Mouse (Mus musculus): Measurements from ENCODE around the gene Ankrd13b. TPM values are rescaled to one million over a fixed set of nuclear protein-coding genes. Genes with fewer than 3 reads are reported as not detected.

The Ankrd13b gene
- polyA plus RNA-seq, 1 experiment from 2014 or later, result 3.5 TPM

GRCm38 (mm10) chr11:77483510-77484255, 5.8 kb downstream of the Ankrd13b start:
- no peak overlapping the region for H3K27ac ChIP-seq
- H3K27me3 ChIP-seq (ENCODE audit: insufficient read depth, poor library complexity, severe bottlenecking), result no peaks in the 10 kb centered on the region
- no peak for DNase-seq (ENCODE audit: low spot score)
- no peaks in the 10 kb centered on the region for H3K9me3 ChIP-seq
- H3K36me3 ChIP-seq, result no peaks in the 10 kb centered on the region
- H3K4me1 ChIP-seq, result peaks cover 34% of the 10 kb centered on the region
- H3K4me3 ChIP-seq, result no peak overlapping the region
- WGBS, result 27% methylated on average over 11 of the region's 11 CpGs

GRCm38 (mm10) chr11:77483043-77483442, 6.4 kb downstream of the Ankrd13b start:
- no peaks in the 10 kb centered on the region for H3K36me3 ChIP-seq
- H3K4me3 ChIP-seq, result no peak overlapping the region
- H3K27ac ChIP-seq, result no peak overlapping the region
- 52% methylated on average over 3 of the region's 3 CpGs for WGBS
- no peaks in the 10 kb centered on the region for H3K27me3 ChIP-seq (ENCODE audit: insufficient read depth, poor library complexity, severe bottlenecking)
- no peaks in the 10 kb centered on the region for H3K9me3 ChIP-seq
- DNase-seq (ENCODE audit: low spot score), result no peak
- H3K4me1 ChIP-seq, result peaks cover 28% of the 10 kb centered on the region

GRCm38 (mm10) chr11:77476895-77477294, 12.6 kb downstream of the Ankrd13b start:
- H3K4me1 ChIP-seq, result peaks cover 2% of the 10 kb centered on the region
- peaks cover 19% of the 10 kb centered on the region for H3K36me3 ChIP-seq
- WGBS, result 85% methylated on average over 6 of the region's 6 CpGs
- no peak overlapping the region for H3K27ac ChIP-seq
- no peak for DNase-seq (ENCODE audit: low spot score)
- no peak overlapping the region for H3K4me3 ChIP-seq
- H3K9me3 ChIP-seq, result no peaks in the 10 kb centered on the region
- peaks cover 17% of the 10 kb centered on the region; the same call in 1 of the 2 replicates for H3K27me3 ChIP-seq (ENCODE audit: insufficient read depth, poor library complexity, severe bottlenecking)

GRCm38 (mm10) chr11:77476216-77476615, 13.3 kb downstream of the Ankrd13b start:
- Histone ChIP-seq H3K27ac (no peak overlapping the region), H3K27me3 (ENCODE audit: insufficient read depth, poor library complexity, severe bottlenecking) (peaks cover 23% of the 10 kb centered on the region; the same call in 1 of the 2 replicates), H3K9me3 (no peaks in the 10 kb centered on the region), H3K4me1 (peaks cover 8% of the 10 kb centered on the region), H3K4me3 (no peak overlapping the region), H3K36me3 (peaks cover 26% of the 10 kb centered on the region)
- WGBS, result 91% methylated on average over 14 of the region's 14 CpGs
- peak; percentile 73 for DNase-seq (ENCODE audit: low spot score)

GRCm38 (mm10) chr11:77472775-77473174, 16.7 kb downstream of the Ankrd13b start:
- Histone ChIP-seq H3K9me3 (no peaks in the 10 kb centered on the region), H3K27ac (no peak overlapping the region), H3K4me3 (no peak overlapping the region), H3K4me1 (peaks cover 12% of the 10 kb centered on the region), H3K27me3 (ENCODE audit: insufficient read depth, poor library complexity, severe bottlenecking) (peaks cover 57% of the 10 kb centered on the region), H3K36me3 (peaks cover 46% of the 10 kb centered on the region)
- no peak for DNase-seq (ENCODE audit: low spot score)
- WGBS, result 83% methylated on average over 16 of the region's 16 CpGs

- DNase-seq (ENCODE audit: low spot score), result no peak
- Histone ChIP-seq H3K4me3 (no peak overlapping the region), H3K4me1 (peaks cover 23% of the 10 kb centered on the region), H3K27me3 (ENCODE audit: insufficient read depth, poor library complexity, severe bottlenecking) (peaks cover 66% of the 10 kb centered on the region), H3K9me3 (no peaks in the 10 kb centered on the region), H3K27ac (no peak overlapping the region), H3K36me3 (peaks cover 44% of the 10 kb centered on the region)
- 66% methylated on average over 29 of the region's 29 CpGs for WGBS
Observed at GRCm38 (mm10) chr11:77471407-77471806, 18.1 kb downstream of the Ankrd13b start.

GRCm38 (mm10) chr11:77468397-77468796, 21.1 kb downstream of the Ankrd13b start:
- Histone ChIP-seq H3K36me3 (peaks cover 43% of the 10 kb centered on the region), H3K27me3 (ENCODE audit: insufficient read depth, poor library complexity, severe bottlenecking) (peaks cover 96% of the 10 kb centered on the region), H3K4me3 (no peak overlapping the region), H3K27ac (no peak overlapping the region), H3K9me3 (no peaks in the 10 kb centered on the region), H3K4me1 (peaks cover 49% of the 10 kb centered on the region)
- DNase-seq (ENCODE audit: low spot score), result no peak
- 84% methylated on average over 9 of the region's 9 CpGs for WGBS

GRCm38 (mm10) chr11:77467784-77468183, 21.7 kb downstream of the Ankrd13b start:
- H3K4me3 ChIP-seq, result peak overlapping the region; percentile 38
- peaks cover 39% of the 10 kb centered on the region for H3K36me3 ChIP-seq

GRCm38 (mm10) chr11:77467157-77467556, 22.3 kb downstream of the Ankrd13b start:
- peaks cover 33% of the 10 kb centered on the region for H3K36me3 ChIP-seq
- no peak for DNase-seq (ENCODE audit: low spot score)
- no peaks in the 10 kb centered on the region for H3K9me3 ChIP-seq
- H3K4me1 ChIP-seq, result peaks cover 62% of the 10 kb centered on the region
- H3K4me3 ChIP-seq, result peak overlapping the region; percentile 38
- peaks cover 99% of the 10 kb centered on the region for H3K27me3 ChIP-seq (ENCODE audit: insufficient read depth, poor library complexity, severe bottlenecking)
- peak overlapping the region; percentile 43; the same call in 1 of the 2 replicates for H3K27ac ChIP-seq
- WGBS, result 5% methylated on average over 25 of the region's 25 CpGs

More at GRCm38 (mm10) chr11:77467784-77468183, 21.7 kb downstream of the Ankrd13b start:
- 14% methylated on average over 20 of the region's 20 CpGs for WGBS
- no peaks in the 10 kb centered on the region for H3K9me3 ChIP-seq
- 0 out of 2 replicates have a peak overlapping the region, but pooled peaks have one; percentile 43 for H3K27ac ChIP-seq
- peaks cover 55% of the 10 kb centered on the region for H3K4me1 ChIP-seq
- no peak for DNase-seq (ENCODE audit: low spot score)
- H3K27me3 ChIP-seq (ENCODE audit: insufficient read depth, poor library complexity, severe bottlenecking), result peaks cover 99% of the 10 kb centered on the region

- H3K36me3 ChIP-seq, result peaks cover 27% of the 10 kb centered on the region
- no peaks in the 10 kb centered on the region for H3K9me3 ChIP-seq
- peak overlapping the region; percentile 43; the same call in 1 of the 2 replicates for H3K27ac ChIP-seq
- peak overlapping the region; percentile 38 for H3K4me3 ChIP-seq
- peaks cover 61% of the 10 kb centered on the region for H3K4me1 ChIP-seq
- peaks cover 98% of the 10 kb centered on the region for H3K27me3 ChIP-seq (ENCODE audit: insufficient read depth, poor library complexity, severe bottlenecking)
- DNase-seq (ENCODE audit: low spot score), result no peak
- 28% methylated on average over 9 of the region's 9 CpGs for WGBS
Observed at GRCm38 (mm10) chr11:77466544-77466943, 22.9 kb downstream of the Ankrd13b start.

- H3K9me3 ChIP-seq, result no peaks in the 10 kb centered on the region
- no peak overlapping the region for H3K4me3 ChIP-seq
- 76% methylated on average over 3 of the region's 3 CpGs for WGBS
- H3K27ac ChIP-seq, result peak overlapping the region; percentile 68; the same call in 1 of the 2 replicates
- no peak for DNase-seq (ENCODE audit: low spot score)
- H3K36me3 ChIP-seq, result peaks cover 14% of the 10 kb centered on the region; the same call in 1 of the 2 replicates
- H3K27me3 ChIP-seq (ENCODE audit: insufficient read depth, poor library complexity, severe bottlenecking), result peaks cover 95% of the 10 kb centered on the region
- peaks cover 58% of the 10 kb centered on the region for H3K4me1 ChIP-seq
Observed at GRCm38 (mm10) chr11:77465111-77465510, 24.4 kb downstream of the Ankrd13b start.

- Histone ChIP-seq H3K27me3 (ENCODE audit: insufficient read depth, poor library complexity, severe bottlenecking) (peaks cover 92% of the 10 kb centered on the region), H3K9me3 (no peaks in the 10 kb centered on the region), H3K4me3 (no peak overlapping the region), H3K4me1 (peaks cover 58% of the 10 kb centered on the region), H3K36me3 (peaks cover 12% of the 10 kb centered on the region; the same call in 1 of the 2 replicates), H3K27ac (peak overlapping the region; percentile 68; the same call in 1 of the 2 replicates)
- DNase-seq (ENCODE audit: low spot score), result no peak
- 48% methylated on average over 4 of the region's 4 CpGs for WGBS
Observed at GRCm38 (mm10) chr11:77464684-77465083, 24.8 kb downstream of the Ankrd13b start.

GRCm38 (mm10) chr11:77463786-77464185, 25.7 kb downstream of the Ankrd13b start:
- H3K27me3 ChIP-seq (ENCODE audit: insufficient read depth, poor library complexity, severe bottlenecking), result peaks cover 83% of the 10 kb centered on the region
- peaks cover 58% of the 10 kb centered on the region for H3K4me1 ChIP-seq
- H3K36me3 ChIP-seq, result peaks cover 8% of the 10 kb centered on the region; the same call in 1 of the 2 replicates
- DNase-seq (ENCODE audit: low spot score), result no peak
- H3K4me3 ChIP-seq, result no peak overlapping the region
- no peaks in the 10 kb centered on the region for H3K9me3 ChIP-seq
- H3K27ac ChIP-seq, result peak overlapping the region; percentile 23; the same call in 1 of the 2 replicates
- WGBS, result 67% methylated on average over 10 of the region's 10 CpGs

Measured in heart, embryonic 10.5 days (tissue).